Mouse (Mus musculus) kidney, adult 2 months (tissue): ENCODE measurements around the gene Arfip2. TPM values are rescaled to one million over a fixed set of nuclear protein-coding genes. Genes with fewer than 3 reads are reported as not detected.

ENCODE experiments used
- DNase-seq: peaks from one replicate; pipeline ENCODE4 v3.0.0; 2021
- H3K27ac ChIP-seq: fragments of 200-500 bp; 2 replicates; pipeline ENCODE4 v1.5.1; 2012; ENCODE audit warnings: low read depth, low read length, control low read depth, inconsistent platforms; ENCODE audit not compliant: insufficient read depth
- H3K27me3 ChIP-seq: fragments of 200-500 bp; replicated peaks from 2 replicates; pipeline ENCODE4 v1.6.1; 2012; ENCODE audit warnings: mild to moderate bottlenecking, moderate library complexity, low read length, inconsistent platforms; ENCODE audit not compliant: control insufficient read depth, insufficient read depth
- H3K36me3 ChIP-seq: fragments of 200-500 bp; 2 replicates; pipeline ENCODE4 v1.6.1; 2012; ENCODE audit warnings: mild to moderate bottlenecking, moderate library complexity, low read length, inconsistent platforms; ENCODE audit not compliant: control insufficient read depth, insufficient read depth
- H3K4me1 ChIP-seq: fragments of 200-500 bp; 2 replicates; pipeline ENCODE4 v1.6.1; 2011; ENCODE audit warnings: low read length; ENCODE audit not compliant: control insufficient read depth, insufficient read depth
- H3K4me3 ChIP-seq: fragments of 200-500 bp; 2 replicates; pipeline ENCODE4 v1.5.1; 2011; ENCODE audit warnings: mild to moderate bottlenecking, low read depth, low read length, control low read depth; ENCODE audit not compliant: insufficient read depth
- CTCF ChIP-seq: fragments of 200-500 bp; conservative IDR thresholded peaks from 2 replicates; pipeline ENCODE4 v1.5.1; 2011; ENCODE audit warnings: low read depth, mild to moderate bottlenecking, control low read depth, low read length, moderate library complexity, mixed read lengths; ENCODE audit not compliant: insufficient read depth, insufficient read length
- POLR2A ChIP-seq: fragments of 200-500 bp; IDR thresholded peaks from one replicate; pipeline ENCODE4 v1.6.1; 2011; ENCODE audit warnings: low read depth, low read length, control low read depth
- WGBS: fragments of 180-500 bp; shearing (Covaris S2); methylation state at CpG from one replicate; pipeline ENCODE4 v1.1.7; 2018; 5-methylcytosine and 5-hydroxymethylcytosine counted together
- polyA plus RNA-seq: library from polyadenylated mRNA; depleted of rRNA; stranded (reverse); fragments of >200 nt; gene quantifications from 2 replicates; pipeline ENCODE4 v1.2.3, GENCODE M21; 2012

Arfip2 gene
- polyA plus RNA-seq, 1 experiment: 65.6 TPM

DNA sequence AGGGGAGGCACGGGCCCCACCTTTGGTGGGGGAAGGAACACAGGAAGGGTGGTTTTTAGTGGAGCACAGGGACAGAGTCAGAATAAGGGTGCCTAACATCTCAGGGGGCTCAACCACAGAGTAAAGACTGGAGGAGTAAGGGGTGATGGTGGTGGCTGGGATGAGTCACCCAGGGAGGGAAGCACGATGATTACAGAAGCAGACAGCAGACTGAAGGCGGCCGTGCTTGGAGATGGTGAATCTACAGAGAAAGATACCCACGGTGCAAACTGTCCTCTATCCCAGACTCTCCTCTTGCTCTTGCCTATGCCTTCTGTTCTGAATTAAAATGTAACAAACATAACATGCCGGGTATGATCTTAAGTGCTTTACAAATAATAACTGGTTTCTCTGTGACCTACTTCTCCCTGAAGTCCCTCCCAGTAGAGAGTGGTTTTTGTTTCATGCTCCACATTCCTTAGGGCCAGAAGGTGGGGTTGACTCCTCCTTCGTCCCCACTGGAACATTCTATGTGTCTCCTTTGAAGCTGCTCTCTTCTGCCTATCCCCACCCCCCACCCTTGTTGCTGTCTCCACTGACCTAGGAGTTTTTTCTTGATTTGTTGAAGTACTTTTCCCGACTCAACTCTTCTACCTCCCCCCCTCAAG is 18.4 kb downstream of the Arfip2 start:
- Histone ChIP-seq H3K4me1 (0 out of 2 replicates have a peak, but pooled peaks cover 4% of the 10 kb centered on the region), H3K4me3 (no peak overlapping the region), H3K36me3 (no peaks in the 10 kb centered on the region), H3K27me3 (no peaks in the 10 kb centered on the region), H3K27ac (no peak overlapping the region)
- TF ChIP-seq CTCF (no peak), POLR2A (no peak)
- WGBS: 51% methylated on average over 8 of the region's 8 CpGs
- no peak for DNase-seq

DNA sequence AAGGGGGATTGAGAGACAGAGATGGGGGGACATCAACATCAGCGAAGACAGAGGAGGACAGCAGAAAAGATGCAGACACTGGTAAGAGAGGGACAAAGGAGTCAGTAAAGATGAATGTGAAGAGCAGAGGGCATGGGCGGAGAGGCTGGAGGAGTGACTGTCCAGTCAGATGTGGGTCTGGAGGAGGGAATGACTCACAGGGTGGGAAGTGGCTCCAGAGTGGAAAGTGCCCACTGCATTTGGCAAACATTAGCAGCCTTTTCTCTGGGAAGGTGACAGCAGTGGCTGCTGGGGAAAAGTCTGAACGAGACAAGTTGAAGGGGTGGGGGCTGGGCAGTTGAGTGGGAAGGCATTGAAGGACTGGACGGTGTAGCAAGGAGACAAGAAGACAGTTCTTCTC is 19.2 kb downstream of the Arfip2 start:
- H3K27me3 ChIP-seq: no peaks in the 10 kb centered on the region
- H3K36me3 ChIP-seq: no peaks in the 10 kb centered on the region
- WGBS: 77% methylated on average over 4 of the region's 4 CpGs
- TF ChIP-seq CTCF (no peak), POLR2A (no peak)
- H3K4me3 ChIP-seq: no peak overlapping the region
- DNase-seq: no peak
- H3K4me1 ChIP-seq: 0 out of 2 replicates have a peak, but pooled peaks cover 4% of the 10 kb centered on the region
- H3K27ac ChIP-seq: no peak overlapping the region

DNA sequence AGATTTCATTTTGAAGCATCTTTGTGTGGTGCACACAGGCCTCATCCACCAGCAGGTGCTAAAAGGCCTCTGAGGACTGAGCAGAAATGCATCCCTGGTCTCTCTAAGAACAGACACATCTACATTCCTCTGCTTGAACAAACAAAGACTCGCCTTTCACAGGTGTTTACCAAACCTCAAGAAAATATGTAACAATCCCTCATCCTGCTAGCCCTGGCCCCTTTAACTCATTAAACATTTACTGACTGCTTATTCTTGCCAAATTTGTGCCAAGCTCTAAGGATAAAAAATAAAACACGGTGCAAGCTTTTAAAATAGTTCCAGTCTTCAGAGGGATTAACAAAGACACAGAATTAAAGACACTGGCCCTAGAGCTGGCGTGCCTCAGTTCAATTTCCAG is 20.5 kb downstream of the Arfip2 start:
- Histone ChIP-seq H3K27me3 (no peaks in the 10 kb centered on the region), H3K4me3 (no peak overlapping the region), H3K4me1 (0 out of 2 replicates have a peak, but pooled peaks cover 4% of the 10 kb centered on the region), H3K27ac (no peak overlapping the region), H3K36me3 (no peaks in the 10 kb centered on the region)
- TF ChIP-seq POLR2A (no peak), CTCF (no peak)
- DNase-seq: peak; percentile 51
- WGBS: 46% methylated on average over 3 of the region's 3 CpGs

DNA sequence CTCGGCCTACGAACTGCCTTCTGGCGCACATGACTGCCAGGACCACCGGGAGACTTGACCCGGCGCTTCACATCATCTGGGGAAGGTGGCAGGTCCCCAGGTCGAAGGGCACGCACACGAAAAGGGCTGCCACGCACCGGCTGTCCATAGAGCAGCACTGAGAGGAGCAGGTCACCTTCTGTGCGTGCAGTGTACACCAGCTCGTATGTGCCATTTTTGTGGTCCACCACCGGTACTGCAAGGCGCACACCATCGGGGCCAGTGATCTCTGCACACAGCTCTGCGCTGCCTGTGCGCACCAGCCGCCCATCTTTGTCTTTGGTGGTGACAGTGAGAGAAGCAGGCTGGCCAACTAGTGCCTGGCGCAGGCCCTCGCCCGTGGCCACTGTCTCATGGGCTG is 22.4 kb downstream of the Arfip2 start:
- Histone ChIP-seq H3K27ac (no peak overlapping the region), H3K36me3 (no peaks in the 10 kb centered on the region; the same call in 1 of the 2 replicates), H3K4me3 (no peak overlapping the region), H3K4me1 (0 out of 2 replicates have a peak, but pooled peaks cover 4% of the 10 kb centered on the region), H3K27me3 (no peaks in the 10 kb centered on the region)
- TF ChIP-seq CTCF: no peak
- no peak for TF ChIP-seq POLR2A
- DNase-seq: no peak
- WGBS: 97% methylated on average over 22 of the region's 22 CpGs

DNA sequence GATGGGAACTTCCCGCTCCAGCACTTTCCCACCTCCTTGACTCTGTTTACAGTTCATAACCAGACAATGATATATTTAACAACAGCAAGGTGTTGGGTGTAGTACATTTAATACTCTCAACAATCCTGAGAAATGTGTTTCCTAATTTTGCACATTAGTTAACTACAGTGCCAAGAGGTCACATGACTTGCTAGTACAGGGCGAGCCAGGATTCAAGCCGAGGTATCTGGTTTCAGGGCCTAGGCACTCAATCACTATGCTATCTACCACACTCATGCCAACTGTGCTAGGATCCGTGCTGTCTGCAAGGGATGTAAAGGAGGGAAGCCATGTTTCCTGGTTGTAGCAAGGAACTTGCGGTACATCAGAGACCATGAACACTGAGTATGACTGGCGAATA is 23.7 kb downstream of the Arfip2 start:
- no peak for TF ChIP-seq POLR2A
- TF ChIP-seq CTCF: no peak
- H3K36me3 ChIP-seq: no peaks in the 10 kb centered on the region; the same call in none of the 2 replicates
- H3K27ac ChIP-seq: no peak overlapping the region
- 0 out of 2 replicates have a peak, but pooled peaks cover 4% of the 10 kb centered on the region for H3K4me1 ChIP-seq
- no peak overlapping the region for H3K4me3 ChIP-seq
- DNase-seq: peak; percentile 37
- H3K27me3 ChIP-seq: no peaks in the 10 kb centered on the region
- WGBS: 66% methylated on average over 6 of the region's 6 CpGs

DNA sequence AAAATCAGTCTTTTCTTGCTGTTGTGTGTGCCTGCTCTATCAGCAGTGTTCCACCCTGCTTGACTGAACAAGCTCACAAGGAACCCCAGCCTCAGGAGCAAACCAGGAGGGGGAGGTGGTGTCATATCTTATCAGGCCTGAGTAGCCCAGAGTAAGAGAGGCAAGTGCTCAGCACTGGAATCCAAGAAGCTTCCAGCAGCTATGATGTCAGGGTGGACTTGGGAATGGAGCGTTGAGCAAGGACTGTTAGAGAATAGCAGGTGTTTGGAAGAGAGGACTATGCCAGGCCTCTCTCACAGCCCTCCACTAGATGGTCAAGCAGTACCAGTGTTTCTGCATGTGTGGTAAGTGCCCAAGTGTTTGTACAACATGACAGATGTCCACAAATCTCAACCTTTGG is 24.5 kb downstream of the Arfip2 start:
- Histone ChIP-seq H3K4me1 (0 out of 2 replicates have a peak, but pooled peaks cover 4% of the 10 kb centered on the region), H3K27me3 (no peaks in the 10 kb centered on the region), H3K4me3 (no peak overlapping the region), H3K36me3 (no peaks in the 10 kb centered on the region; the same call in none of the 2 replicates), H3K27ac (no peak overlapping the region)
- DNase-seq: no peak
- TF ChIP-seq CTCF: no peak
- TF ChIP-seq POLR2A: no peak
- WGBS: 61% methylated on average over 1 of the region's 1 CpGs

DNA sequence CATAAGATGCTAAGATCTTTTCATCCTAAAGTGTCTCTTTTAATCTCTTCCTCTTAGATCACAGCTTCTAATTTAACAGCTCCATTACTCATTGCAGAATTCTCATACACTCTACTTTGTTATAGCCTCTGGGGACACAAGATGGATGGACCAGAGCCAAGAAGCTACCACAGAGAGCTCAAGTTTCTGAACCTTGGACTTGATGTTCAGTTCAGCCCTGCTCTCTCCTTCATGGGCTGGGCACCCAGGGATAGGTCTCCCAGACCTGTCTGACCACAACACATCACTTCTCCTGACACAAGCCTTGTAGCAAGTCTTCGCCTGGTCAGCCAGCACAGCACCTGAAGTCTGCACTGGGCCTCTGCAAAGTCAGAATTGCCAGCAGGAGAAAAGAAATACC is 25.8 kb downstream of the Arfip2 start:
- no peaks in the 10 kb centered on the region for H3K4me1 ChIP-seq
- no peaks in the 10 kb centered on the region for H3K27me3 ChIP-seq
- DNase-seq: peak; percentile 70
- no peaks in the 10 kb centered on the region; the same call in none of the 2 replicates for H3K36me3 ChIP-seq
- H3K27ac ChIP-seq: no peak overlapping the region
- H3K4me3 ChIP-seq: no peak overlapping the region
- 78% methylated on average over 1 of the region's 1 CpGs for WGBS
- no peak for TF ChIP-seq POLR2A
- TF ChIP-seq CTCF: no peak

DNA sequence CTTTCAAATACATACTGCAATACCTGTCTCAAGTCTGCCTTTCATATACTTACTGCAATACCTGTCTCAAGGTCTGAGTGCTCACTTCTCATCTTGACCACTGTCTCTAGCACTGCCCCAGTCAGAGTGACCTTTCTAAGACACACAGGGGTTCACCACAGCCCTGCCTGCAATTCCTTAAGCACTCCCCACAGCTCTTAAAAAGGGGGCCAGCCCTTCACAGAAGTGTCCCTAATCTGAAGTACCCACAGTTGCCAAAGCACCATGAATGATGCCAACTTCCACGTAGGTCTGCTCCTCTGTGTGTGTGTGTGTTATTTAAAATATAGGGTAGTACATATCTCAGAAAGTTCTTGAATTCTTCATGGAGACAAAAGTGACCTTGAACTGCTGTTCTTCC is 28.4 kb downstream of the Arfip2 start:
- Histone ChIP-seq H3K27me3 (no peaks in the 10 kb centered on the region), H3K4me3 (no peak overlapping the region), H3K36me3 (no peaks in the 10 kb centered on the region; the same call in none of the 2 replicates), H3K27ac (no peak overlapping the region), H3K4me1 (no peaks in the 10 kb centered on the region)
- DNase-seq: no peak
- WGBS: 97% methylated on average over 1 of the region's 1 CpGs
- TF ChIP-seq POLR2A (no peak), CTCF (no peak)
